Mouse (Mus musculus): ENCODE results near the gene Trim54. TPM values are rescaled to one million over a fixed set of nuclear protein-coding genes. Genes with fewer than 3 reads are reported as not detected.

Gene Trim54
- polyA plus RNA-seq (2012; ENCODE audit: insufficient read depth, insufficient read length, missing spikeins): not detected in 2 replicates

DNA sequence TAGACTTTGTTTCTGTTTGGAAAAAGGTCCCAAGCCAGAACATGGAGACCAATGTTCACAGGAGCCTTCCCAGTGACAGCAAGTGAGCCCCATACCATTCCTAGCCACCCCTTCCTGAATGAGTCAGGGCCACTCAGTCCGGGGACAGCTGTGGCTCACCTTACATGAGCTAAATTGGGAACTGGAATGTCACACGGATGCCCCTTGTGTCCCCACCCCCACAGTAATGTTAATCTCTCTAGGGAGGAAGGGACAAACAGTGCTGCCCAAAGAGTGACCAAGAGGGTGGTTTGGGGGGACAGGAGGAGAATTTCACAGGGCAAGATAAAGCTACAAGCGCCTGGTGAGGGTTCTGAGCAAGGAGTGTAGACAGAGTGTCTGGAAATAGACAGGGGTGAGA lies at the start of gene Trim54:
TSS of gene Trim54 (plus strand) at position 359 of the 400 bp plus-strand sequence.
- Histone ChIP-seq H3K27ac (ENCODE audit: insufficient read depth, low read depth, low read length) (no peak within 1 kb of the TSS), H3K4me3 (ENCODE audit: insufficient read depth, low read length) (no peak within 1 kb of the TSS), H3K4me1 (ENCODE audit: control insufficient read depth, insufficient read depth, low read length) (peaks cover 4% of the 10 kb centered on the region)
- TF ChIP-seq CTCF (IDR thresholded peaks at IDR 0.05; ENCODE audit: low read depth, low read length) (no peak), POLR2A (IDR thresholded peaks at IDR 0.05; ENCODE audit: borderline replicate concordance, low read depth, low read length) (no peak)

DNA sequence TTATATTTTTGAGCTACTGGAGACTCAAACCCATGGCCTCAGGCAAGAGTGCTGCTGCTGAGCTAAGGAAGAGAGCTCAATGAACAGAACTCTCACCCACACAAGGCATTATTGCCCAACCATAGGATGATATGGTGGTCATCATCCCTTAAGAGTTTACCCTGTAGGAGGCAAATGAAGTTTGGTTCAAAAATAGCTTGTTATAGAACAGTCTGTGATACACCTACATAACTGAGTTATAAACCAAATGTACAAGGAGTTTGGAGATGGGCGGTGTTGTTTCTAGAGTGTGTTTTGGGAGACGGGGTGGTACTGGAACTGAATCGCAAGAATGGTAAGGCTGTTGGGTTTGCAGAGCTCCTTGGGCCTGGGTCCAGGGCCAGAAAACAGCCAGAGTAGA lies 46.7 kb upstream of the Trim54 start:
- no peaks in the 10 kb centered on the region for H3K4me1 ChIP-seq (ENCODE audit: control insufficient read depth, insufficient read depth, low read length)
- TF ChIP-seq CTCF (IDR thresholded peaks at IDR 0.05; ENCODE audit: low read depth, low read length): no peak
- TF ChIP-seq POLR2A (IDR thresholded peaks at IDR 0.05; ENCODE audit: borderline replicate concordance, low read depth, low read length): no peak
- no peak overlapping the region for H3K4me3 ChIP-seq (ENCODE audit: insufficient read depth, low read length)
- H3K27ac ChIP-seq (ENCODE audit: insufficient read depth, low read depth, low read length): no peak overlapping the region

DNA sequence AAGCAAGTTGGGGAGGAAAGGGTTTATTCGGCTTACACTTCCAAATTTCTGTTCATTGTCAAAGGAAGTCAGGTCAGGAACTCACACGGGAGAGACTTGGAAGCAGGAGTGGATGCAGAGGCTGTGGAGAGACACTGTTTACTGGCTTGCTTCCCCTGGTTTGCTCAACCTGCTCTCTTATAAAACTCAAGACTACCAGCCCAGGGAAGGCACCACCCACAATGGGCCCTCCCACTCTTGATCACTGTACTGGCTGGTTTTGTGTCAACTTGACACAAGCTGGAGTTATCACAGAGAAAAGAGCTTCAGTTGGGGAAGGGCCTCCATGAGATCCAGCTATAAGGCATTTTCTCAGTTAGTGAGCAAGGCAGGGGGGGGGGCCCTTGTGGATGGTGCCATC lies 45.5 kb upstream of the Trim54 start:
- no peak overlapping the region for H3K4me3 ChIP-seq (ENCODE audit: insufficient read depth, low read length)
- TF ChIP-seq POLR2A (IDR thresholded peaks at IDR 0.05; ENCODE audit: borderline replicate concordance, low read depth, low read length): no peak
- TF ChIP-seq CTCF (IDR thresholded peaks at IDR 0.05; ENCODE audit: low read depth, low read length): no peak
- H3K27ac ChIP-seq (ENCODE audit: insufficient read depth, low read depth, low read length): no peak overlapping the region
- no peaks in the 10 kb centered on the region for H3K4me1 ChIP-seq (ENCODE audit: control insufficient read depth, insufficient read depth, low read length)

DNA sequence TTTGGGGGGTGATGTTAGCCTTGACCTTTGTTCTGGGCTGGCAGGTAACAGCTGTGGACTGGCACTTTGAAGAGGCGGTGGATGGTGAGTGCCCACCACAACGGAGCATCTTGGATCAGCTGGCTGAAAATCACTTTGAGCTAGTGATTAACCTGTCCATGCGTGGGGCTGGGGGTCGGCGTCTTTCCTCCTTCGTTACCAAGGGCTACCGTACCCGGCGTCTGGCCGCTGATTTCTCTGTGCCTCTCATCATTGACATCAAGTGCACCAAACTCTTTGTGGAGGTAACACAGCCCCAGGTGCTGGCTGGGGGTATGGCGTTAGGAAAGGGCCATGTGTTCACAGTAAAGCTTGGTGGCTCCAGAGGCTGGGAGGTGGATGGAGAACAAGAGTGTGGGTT lies 44.7 kb upstream of the Trim54 start:
- TF ChIP-seq CTCF (IDR thresholded peaks at IDR 0.05; ENCODE audit: low read depth, low read length) (no peak), POLR2A (IDR thresholded peaks at IDR 0.05; ENCODE audit: borderline replicate concordance, low read depth, low read length) (no peak)
- H3K4me3 ChIP-seq (ENCODE audit: insufficient read depth, low read length): no peak overlapping the region
- no peak overlapping the region for H3K27ac ChIP-seq (ENCODE audit: insufficient read depth, low read depth, low read length)
- H3K4me1 ChIP-seq (ENCODE audit: control insufficient read depth, insufficient read depth, low read length): no peaks in the 10 kb centered on the region

DNA sequence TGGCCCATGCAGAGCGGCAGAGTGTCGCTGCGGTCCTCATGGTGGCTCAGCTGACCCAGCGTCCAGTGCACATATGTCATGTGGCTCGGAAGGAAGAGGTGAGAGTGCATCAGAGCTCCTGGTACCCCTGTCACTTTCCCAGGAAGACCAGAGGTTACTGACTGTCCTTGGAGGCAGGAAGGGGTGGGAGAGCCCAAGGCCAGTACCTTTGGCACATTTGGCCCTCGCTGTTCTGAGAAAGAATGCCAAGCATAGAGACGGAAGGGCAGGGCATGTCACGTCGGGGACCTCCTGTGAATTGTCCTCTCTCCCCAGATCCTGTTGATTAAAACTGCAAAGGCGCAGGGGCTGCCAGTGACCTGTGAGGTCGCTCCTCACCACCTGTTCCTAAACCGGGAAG lies 43.3 kb upstream of the Trim54 start:
- TF ChIP-seq POLR2A (IDR thresholded peaks at IDR 0.05; ENCODE audit: borderline replicate concordance, low read depth, low read length) (no peak), CTCF (IDR thresholded peaks at IDR 0.05; ENCODE audit: low read depth, low read length) (no peak)
- Histone ChIP-seq H3K27ac (ENCODE audit: insufficient read depth, low read depth, low read length) (no peak overlapping the region), H3K4me1 (ENCODE audit: control insufficient read depth, insufficient read depth, low read length) (no peaks in the 10 kb centered on the region), H3K4me3 (ENCODE audit: insufficient read depth, low read length) (no peak overlapping the region)

DNA sequence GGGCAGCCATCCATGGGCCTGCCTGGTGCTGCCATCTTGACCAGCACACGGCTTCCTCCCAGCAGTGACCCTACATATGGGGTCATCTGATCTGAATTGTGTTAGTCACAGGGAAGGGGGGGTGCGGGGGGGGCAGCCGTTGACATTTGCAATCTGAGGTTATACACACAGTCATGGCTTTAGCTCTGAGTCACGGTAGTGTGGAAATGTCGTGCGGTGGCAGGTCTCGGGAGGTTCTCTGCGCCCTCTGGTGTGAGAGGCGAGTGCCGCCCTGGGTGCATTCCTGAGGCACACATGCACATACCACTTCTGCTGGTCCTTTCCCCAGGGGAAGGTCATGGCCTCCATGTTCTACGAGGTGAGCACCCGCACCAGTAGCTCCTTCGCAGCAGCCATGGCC lies 40.2 kb upstream of the Trim54 start:
- TF ChIP-seq CTCF (IDR thresholded peaks at IDR 0.05; ENCODE audit: low read depth, low read length) (no peak), POLR2A (IDR thresholded peaks at IDR 0.05; ENCODE audit: borderline replicate concordance, low read depth, low read length) (no peak)
- H3K4me1 ChIP-seq (ENCODE audit: control insufficient read depth, insufficient read depth, low read length): no peaks in the 10 kb centered on the region
- H3K4me3 ChIP-seq (ENCODE audit: insufficient read depth, low read length): no peak overlapping the region
- no peak overlapping the region for H3K27ac ChIP-seq (ENCODE audit: insufficient read depth, low read depth, low read length)

DNA sequence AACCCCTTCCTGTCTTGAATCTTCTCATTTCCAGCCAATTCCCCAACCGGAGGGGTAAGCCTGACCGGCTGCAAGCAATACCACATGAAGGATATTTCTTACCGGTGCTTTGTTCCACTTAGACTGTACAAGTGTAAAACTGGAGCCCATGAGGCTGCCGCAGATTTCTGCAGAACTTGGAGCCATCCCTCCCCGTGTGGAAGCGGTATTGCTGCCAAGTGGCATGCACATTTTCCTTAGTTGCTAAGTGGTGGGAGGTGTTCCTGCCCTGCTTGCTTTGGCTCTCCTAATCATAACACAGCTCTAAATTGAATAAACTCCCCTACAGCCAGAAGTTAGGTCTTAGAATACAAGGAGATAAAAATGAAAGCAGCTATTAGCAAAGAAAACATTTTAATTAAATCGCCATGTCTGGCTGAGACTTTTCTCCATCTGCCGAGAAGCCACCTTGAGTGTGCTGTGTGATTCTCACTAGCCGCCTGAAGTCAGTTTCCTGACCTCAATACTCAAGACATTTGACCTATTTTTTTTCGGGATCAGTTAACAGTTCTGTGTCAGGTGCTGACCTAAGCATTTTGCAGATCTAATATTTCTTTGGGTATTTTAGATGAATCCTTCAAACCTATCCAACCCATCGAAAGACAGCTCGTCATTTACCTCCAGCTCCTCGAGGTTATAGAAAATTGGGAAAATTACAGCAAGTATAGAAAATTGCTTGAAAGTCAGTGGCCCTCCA lies 36.3 kb upstream of the Trim54 start:
- Histone ChIP-seq H3K4me3 (ENCODE audit: insufficient read depth, low read length) (no peak overlapping the region), H3K4me1 (ENCODE audit: control insufficient read depth, insufficient read depth, low read length) (no peaks in the 10 kb centered on the region), H3K27ac (ENCODE audit: insufficient read depth, low read depth, low read length) (no peak overlapping the region)
- TF ChIP-seq POLR2A (IDR thresholded peaks at IDR 0.05; ENCODE audit: borderline replicate concordance, low read depth, low read length) (no peak), CTCF (IDR thresholded peaks at IDR 0.05; ENCODE audit: low read depth, low read length) (no peak)

DNA sequence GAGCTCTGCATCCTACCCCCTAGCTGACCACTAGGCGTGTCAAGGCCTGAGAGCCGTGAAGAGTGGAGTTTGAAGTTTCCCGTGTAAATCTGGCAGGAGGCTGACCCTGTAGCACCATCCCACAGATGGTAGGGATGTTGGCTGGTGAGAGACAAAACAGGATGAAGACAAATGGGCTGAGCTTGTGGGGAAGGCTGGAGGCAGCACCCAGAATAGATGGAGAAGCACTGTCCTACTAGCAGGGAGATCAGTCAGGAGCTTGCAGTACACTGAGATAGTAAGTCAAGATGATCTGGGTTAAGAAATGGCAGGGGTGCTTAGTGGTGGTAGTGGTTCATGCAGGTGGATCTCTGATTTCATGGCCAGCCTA lies 35.7 kb upstream of the Trim54 start:
- no peak for TF ChIP-seq CTCF (IDR thresholded peaks at IDR 0.05; ENCODE audit: low read depth, low read length)
- no peak for TF ChIP-seq POLR2A (IDR thresholded peaks at IDR 0.05; ENCODE audit: borderline replicate concordance, low read depth, low read length)
- Histone ChIP-seq H3K4me1 (ENCODE audit: control insufficient read depth, insufficient read depth, low read length) (no peaks in the 10 kb centered on the region), H3K4me3 (ENCODE audit: insufficient read depth, low read length) (no peak overlapping the region), H3K27ac (ENCODE audit: insufficient read depth, low read depth, low read length) (no peak overlapping the region)

DNA sequence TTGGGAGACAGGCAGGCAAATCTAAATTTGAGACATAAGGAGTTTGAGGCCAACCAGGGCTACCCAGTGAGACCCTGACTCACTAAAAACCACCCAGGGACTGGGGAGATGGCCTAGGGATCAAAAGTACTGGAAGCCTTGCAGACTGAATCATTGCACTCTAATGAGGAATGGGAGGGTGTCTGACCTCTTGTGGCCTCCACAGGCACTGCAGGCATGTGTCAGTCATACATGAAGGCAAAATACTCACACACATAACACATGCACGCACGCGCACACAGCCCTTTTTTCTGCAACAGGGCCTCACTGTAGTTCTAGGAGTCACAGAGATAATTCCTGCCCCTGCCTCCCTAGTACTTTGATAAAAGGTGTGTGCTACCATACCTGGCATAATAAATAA lies 35.1 kb upstream of the Trim54 start:
- Histone ChIP-seq H3K4me1 (ENCODE audit: control insufficient read depth, insufficient read depth, low read length) (peaks cover 1% of the 10 kb centered on the region; the same call in 1 of the 2 replicates), H3K4me3 (ENCODE audit: insufficient read depth, low read length) (no peak overlapping the region), H3K27ac (ENCODE audit: insufficient read depth, low read depth, low read length) (no peak overlapping the region)
- peak; percentile 57; the same call in 1 of the 2 replicates for TF ChIP-seq CTCF (IDR thresholded peaks at IDR 0.05; ENCODE audit: low read depth, low read length)
- no peak for TF ChIP-seq POLR2A (IDR thresholded peaks at IDR 0.05; ENCODE audit: borderline replicate concordance, low read depth, low read length)

DNA sequence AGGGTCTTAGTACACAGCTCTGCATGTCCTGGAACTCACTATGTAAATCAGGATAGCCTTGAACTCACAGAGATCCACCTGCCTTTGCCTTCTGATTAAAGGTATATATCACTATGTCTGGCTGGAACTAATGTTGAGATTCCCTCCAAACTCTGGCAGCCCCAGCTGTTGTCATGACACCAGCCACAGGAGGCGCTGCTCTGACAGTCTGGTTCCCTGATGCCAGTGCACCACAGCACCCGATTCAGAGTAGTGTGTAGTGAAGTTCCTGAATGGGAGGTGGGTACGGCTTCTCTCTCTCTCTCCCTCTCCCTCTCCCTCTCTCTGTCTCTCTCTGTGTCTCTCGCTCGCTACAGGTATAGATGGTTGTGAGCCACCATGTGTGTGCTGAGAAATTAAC lies 34.2 kb upstream of the Trim54 start:
- TF ChIP-seq CTCF (IDR thresholded peaks at IDR 0.05; ENCODE audit: low read depth, low read length) (peak; percentile 49; the same call in 1 of the 2 replicates), POLR2A (IDR thresholded peaks at IDR 0.05; ENCODE audit: borderline replicate concordance, low read depth, low read length) (no peak)
- no peak overlapping the region for H3K27ac ChIP-seq (ENCODE audit: insufficient read depth, low read depth, low read length)
- no peak overlapping the region for H3K4me3 ChIP-seq (ENCODE audit: insufficient read depth, low read length)
- peaks cover 5% of the 10 kb centered on the region for H3K4me1 ChIP-seq (ENCODE audit: control insufficient read depth, insufficient read depth, low read length)
